Mouse (Mus musculus): ENCODE data around the gene Bcat1.

DNA sequence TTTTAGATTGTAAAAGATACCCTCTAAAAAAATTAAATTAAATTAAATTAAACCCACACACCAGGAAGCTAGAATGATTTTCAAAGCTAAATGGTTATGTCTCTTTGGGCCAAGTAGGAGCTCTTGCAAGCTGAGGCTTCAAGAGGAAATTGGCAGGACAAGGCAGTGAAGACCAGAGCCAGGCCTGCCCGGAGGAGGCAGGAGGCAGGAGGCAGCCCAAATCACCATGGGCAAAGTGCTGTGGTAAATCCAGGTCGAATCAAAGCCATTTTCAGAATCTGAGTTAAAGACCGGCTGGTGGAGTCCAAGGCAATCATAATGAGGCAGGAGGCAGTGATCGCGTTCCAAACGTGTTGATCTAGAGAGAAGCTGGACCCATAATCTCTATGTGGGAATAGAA lies 88.3 kb downstream of the Bcat1 start:
- TF ChIP-seq POLR2A (IDR thresholded peaks at IDR 0.05; ENCODE audit: insufficient read depth, low read depth, low read length), result no peak
- TF ChIP-seq CTCF (IDR thresholded peaks at IDR 0.05), result no peak
- TF ChIP-seq EP300 (IDR thresholded peaks at IDR 0.05; ENCODE audit: insufficient read depth, low read depth, low read length), result no peak
